Mouse (Mus musculus) embryonic facial prominence, embryonic 13.5 days (tissue): ENCODE data around the gene Ccdc73. TPM values are rescaled to one million over a fixed set of nuclear protein-coding genes. Genes with fewer than 3 reads are reported as not detected.
A peak's percentile ranks its signal among the peaks of the same experiment; 100 is the strongest.
"Not testable (repeated sequence)": the region's sequence is repeated elsewhere in the genome, so short reads cannot be mapped to it uniquely, and the experiment has no call there.

Source experiments
- ATAC-seq: fragments of 200-750 bp; cut with Nextera tagmentation; 2 replicates; pipeline ENCODE4 v1.8.0; 2017; ENCODE audit warnings: low read depth; ENCODE audit not compliant: insufficient number of reproducible peaks, insufficient read depth, low FRiP score, low TSS enrichment
- H3K27ac ChIP-seq: fragments of 300-500 bp; sonication (generic); 2 replicates; pipeline ENCODE4 v1.5.1; 2015; ENCODE audit warnings: moderate library complexity, mild to moderate bottlenecking, inconsistent platforms
- H3K27me3 ChIP-seq: fragments of 300-500 bp; sonication (generic); 2 replicates; pipeline ENCODE4 v1.6.1; 2015; ENCODE audit warnings: mild to moderate bottlenecking, inconsistent platforms
- H3K36me3 ChIP-seq: fragments of 300-500 bp; sonication (generic); 2 replicates; pipeline ENCODE4 v1.6.1; 2015; ENCODE audit warnings: mild to moderate bottlenecking, inconsistent platforms
- H3K4me1 ChIP-seq: fragments of 300-500 bp; sonication (generic); 2 replicates; pipeline ENCODE4 v1.6.1; 2015; ENCODE audit warnings: inconsistent platforms
- H3K4me2 ChIP-seq: fragments of 300-500 bp; sonication (generic); 2 replicates; pipeline ENCODE4 v1.6.1; 2015; ENCODE audit warnings: moderate library complexity, mild to moderate bottlenecking, inconsistent platforms
- H3K4me3 ChIP-seq: fragments of 300-500 bp; sonication (generic); 2 replicates; pipeline ENCODE4 v1.5.1; 2015; ENCODE audit warnings: mild to moderate bottlenecking, inconsistent platforms
- H3K9ac ChIP-seq: fragments of 300-500 bp; sonication (generic); 2 replicates; pipeline ENCODE4 v1.6.1; 2015; ENCODE audit warnings: mild to moderate bottlenecking, inconsistent platforms
- H3K9me3 ChIP-seq: fragments of 300-500 bp; sonication (generic); 2 replicates; pipeline ENCODE4 v1.6.1; 2016; ENCODE audit warnings: inconsistent platforms
- WGBS: fragments of 180-500 bp; shearing (Covaris S2); methylation state at CpG from one replicate; pipeline ENCODE4 v1.1.7; 2015; ENCODE audit warnings: mixed read lengths; 5-methylcytosine and 5-hydroxymethylcytosine counted together
- polyA plus RNA-seq: library from polyadenylated mRNA; unstranded; fragments of >200 nt; fragmentation: Nextera tagmentation; extraction: Ambion mirVana; gene quantifications from 2 replicates; pipeline ENCODE4 v1.2.1, GENCODE M21; 2015

Ccdc73 gene
- polyA plus RNA-seq, 1 experiment from 2014 or later: 9.5 TPM

DNA sequence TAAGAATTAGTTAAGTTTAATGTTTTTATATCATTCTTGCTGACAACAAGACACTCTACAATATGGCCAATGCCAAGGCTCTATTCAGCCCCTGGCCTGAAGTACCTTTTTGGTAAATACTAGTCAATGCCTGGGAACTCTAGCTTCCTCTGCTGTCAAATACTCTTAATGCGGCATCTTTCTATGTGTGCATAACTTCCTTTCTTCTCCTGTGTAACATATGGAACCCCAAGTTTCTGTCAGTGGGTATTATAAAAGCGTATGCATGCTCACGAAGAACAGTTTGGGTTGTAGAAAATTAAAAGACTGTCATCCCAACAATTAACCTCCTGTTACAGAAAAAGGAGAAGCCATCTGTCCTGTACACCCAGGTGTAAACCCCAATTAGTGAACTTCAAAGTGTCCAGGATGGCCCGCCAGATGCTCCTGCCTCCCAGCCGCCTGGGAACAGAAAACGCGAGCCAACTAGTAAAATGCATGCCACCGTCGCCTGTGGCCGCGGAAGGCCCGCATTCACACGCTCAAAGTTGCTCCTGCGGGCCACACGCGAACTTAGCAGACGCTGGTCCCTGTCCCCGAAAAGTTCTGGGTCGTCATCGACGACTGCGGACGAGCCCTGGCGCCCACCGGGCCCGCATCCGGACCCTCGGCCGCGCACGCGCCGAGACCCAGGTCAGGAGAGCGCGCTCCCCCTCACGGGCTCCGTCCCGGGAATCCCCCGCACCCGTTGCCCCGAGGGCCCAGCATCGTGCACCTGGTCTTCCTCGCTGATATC, 148.8 kb downstream of the Ccdc73 start:
- H3K4me3 ChIP-seq: peak overlapping the region; percentile 95
- ATAC-seq: peak; percentile 73
- peaks cover 22% of the 10 kb centered on the region for H3K36me3 ChIP-seq
- peaks cover 10% of the 10 kb centered on the region for H3K4me1 ChIP-seq
- 1% methylated on average over 42 of the region's 43 CpGs for WGBS
- no peaks in the 10 kb centered on the region for H3K9me3 ChIP-seq
- peak overlapping the region; percentile 63 for H3K27ac ChIP-seq
- H3K9ac ChIP-seq: peak overlapping the region; percentile 96
- H3K27me3 ChIP-seq: no peaks in the 10 kb centered on the region
- peak overlapping the region; percentile 82 for H3K4me2 ChIP-seq

DNA sequence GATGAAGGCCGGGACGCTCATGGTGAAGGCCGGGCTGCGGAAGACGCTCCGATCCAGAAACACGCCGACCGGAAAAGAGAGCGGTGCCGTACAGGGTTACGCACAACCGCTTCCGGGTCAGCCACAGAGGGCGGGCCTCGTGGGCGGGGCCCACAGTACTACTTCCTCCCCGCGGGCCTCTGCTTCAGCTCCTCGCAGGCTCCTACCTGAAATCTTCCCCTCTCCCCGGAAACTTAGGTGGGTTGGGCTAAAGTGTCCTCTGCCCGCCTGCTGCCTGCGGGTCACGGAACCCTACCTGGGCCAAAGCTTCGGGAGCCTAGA, 149.3 kb downstream of the Ccdc73 start, which contains the start of gene Eif3m:
Eif3m (minus strand) TSS at position 114 of the 321 bp plus-strand sequence.
- Histone ChIP-seq H3K9ac (peak within 1 kb of the TSS; percentile 96), H3K4me1 (peaks cover 10% of the 10 kb centered on the region), H3K9me3 (no peaks in the 10 kb centered on the region), H3K36me3 (peaks cover 18% of the 10 kb centered on the region), H3K27ac (peak within 1 kb of the TSS; percentile 63), H3K27me3 (no peaks in the 10 kb centered on the region), H3K4me3 (peak within 1 kb of the TSS; percentile 95), H3K4me2 (peak within 1 kb of the TSS; percentile 82)
- peak; percentile 99 for ATAC-seq
- WGBS: 0% methylated on average over 24 of the region's 25 CpGs

DNA sequence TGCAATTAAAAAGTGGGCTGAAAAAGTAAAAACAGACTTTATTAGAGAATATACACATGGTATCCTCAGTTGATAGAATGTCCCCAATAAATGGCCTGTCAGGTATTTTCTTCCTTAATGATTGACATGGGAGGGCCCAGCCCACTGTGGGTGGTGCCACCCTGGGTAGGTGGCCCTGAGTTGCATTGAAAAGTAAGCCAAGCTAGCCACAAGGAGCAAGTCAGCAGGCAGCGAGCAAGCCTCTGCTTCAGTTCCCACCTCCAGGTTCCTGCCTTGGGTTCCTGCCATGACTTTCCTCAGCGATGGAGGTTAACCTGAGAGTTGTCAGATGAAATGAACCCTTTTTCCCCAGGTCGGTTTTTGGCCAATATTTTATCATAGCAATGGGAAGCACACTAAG, 150.2 kb downstream of the Ccdc73 start:
- Histone ChIP-seq H3K9ac (no peak overlapping the region), H3K4me2 (peak overlapping the region; percentile 82), H3K27me3 (no peaks in the 10 kb centered on the region), H3K4me1 (peaks cover 10% of the 10 kb centered on the region), H3K4me3 (peak overlapping the region; percentile 95; the same call in 1 of the 2 replicates), H3K9me3 (no peaks in the 10 kb centered on the region), H3K36me3 (peaks cover 9% of the 10 kb centered on the region), H3K27ac (no peak overlapping the region)
- ATAC-seq: no peak
- WGBS: 84% methylated on average over 3 of the region's 3 CpGs

GRCm38 (mm10) chr2:105019457-105019856, 151.9 kb downstream of the Ccdc73 start:
- no peak overlapping the region for H3K4me2 ChIP-seq
- 78% methylated on average over 1 of the region's 1 CpGs for WGBS
- H3K36me3 ChIP-seq: no peaks in the 10 kb centered on the region
- H3K4me1 ChIP-seq: peaks cover 10% of the 10 kb centered on the region
- H3K27me3 ChIP-seq: no peaks in the 10 kb centered on the region
- ATAC-seq: no peak
- H3K9me3 ChIP-seq: no peaks in the 10 kb centered on the region
- H3K9ac ChIP-seq: no peak overlapping the region
- no peak overlapping the region for H3K4me3 ChIP-seq
- no peak overlapping the region for H3K27ac ChIP-seq

DNA sequence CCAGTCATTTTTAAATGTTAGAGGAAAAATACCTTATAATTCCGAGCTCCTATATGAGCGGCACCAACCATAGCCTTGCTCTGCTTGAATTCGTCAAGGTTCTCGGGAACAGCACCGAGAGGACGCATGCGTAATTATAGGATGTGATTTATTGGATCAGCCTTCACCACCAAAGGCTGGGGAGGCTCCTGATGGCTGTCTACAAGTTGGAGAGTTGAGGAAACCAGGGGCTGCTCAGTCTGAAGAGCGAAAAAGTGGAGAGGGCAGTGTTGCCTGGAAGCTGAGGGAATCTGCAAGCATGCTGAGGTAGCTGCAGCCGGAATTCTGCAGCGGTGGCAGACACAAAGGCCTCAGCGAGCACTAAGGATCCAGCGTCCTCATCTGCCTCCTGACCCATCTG, 153.7 kb downstream of the Ccdc73 start:
- no peak for ATAC-seq
- Histone ChIP-seq H3K36me3 (no peaks in the 10 kb centered on the region), H3K9me3 (no peaks in the 10 kb centered on the region), H3K4me3 (no peak overlapping the region), H3K9ac (no peak overlapping the region), H3K27me3 (no peaks in the 10 kb centered on the region), H3K4me2 (no peak overlapping the region), H3K27ac (no peak overlapping the region), H3K4me1 (peaks cover 6% of the 10 kb centered on the region; the same call in 1 of the 2 replicates)
- 82% methylated on average over 12 of the region's 12 CpGs for WGBS

GRCm38 (mm10) chr2:105021836-105022235, 154.2 kb downstream of the Ccdc73 start:
- Histone ChIP-seq H3K4me3 (no peak overlapping the region), H3K9me3 (no peaks in the 10 kb centered on the region), H3K27ac (no peak overlapping the region), H3K27me3 (no peaks in the 10 kb centered on the region), H3K36me3 (no peaks in the 10 kb centered on the region), H3K4me2 (no peak overlapping the region), H3K9ac (no peak overlapping the region), H3K4me1 (peaks cover 6% of the 10 kb centered on the region; the same call in 1 of the 2 replicates)
- WGBS: 92% methylated on average over 2 of the region's 2 CpGs
- ATAC-seq: no peak

DNA sequence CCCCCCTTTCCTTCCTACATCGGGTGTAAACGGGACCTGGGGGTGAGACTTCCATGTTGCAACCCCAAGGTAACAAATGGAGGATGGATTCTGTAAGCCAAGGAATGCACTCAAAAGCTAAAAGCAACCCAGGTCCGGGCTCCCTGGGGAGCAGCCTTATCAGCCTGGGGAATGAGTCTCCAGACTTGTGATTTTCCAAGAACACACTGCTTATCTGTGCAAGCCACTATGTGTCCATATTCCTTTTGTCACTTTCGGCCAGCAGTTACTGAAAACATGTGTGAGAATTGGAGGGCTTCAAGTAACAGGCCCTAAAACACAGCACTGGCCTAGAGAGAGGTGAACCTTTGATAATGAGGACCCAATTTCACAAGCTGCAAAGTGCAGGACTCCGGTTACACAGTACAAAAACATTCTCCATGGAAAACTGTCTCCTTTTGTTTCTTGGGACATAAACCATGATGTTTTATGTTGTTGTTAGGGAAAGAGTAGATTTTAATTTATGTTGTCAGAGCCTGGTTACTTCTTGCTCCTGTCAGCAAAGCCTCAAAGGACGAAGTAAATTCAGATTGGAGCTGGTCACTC, 155.5 kb downstream of the Ccdc73 start:
- no peak overlapping the region for H3K4me2 ChIP-seq
- H3K9me3 ChIP-seq: no peaks in the 10 kb centered on the region
- 74% methylated on average over 6 of the region's 6 CpGs for WGBS
- no peak for ATAC-seq
- H3K4me3 ChIP-seq: no peak overlapping the region
- no peaks in the 10 kb centered on the region for H3K27me3 ChIP-seq
- H3K36me3 ChIP-seq: no peaks in the 10 kb centered on the region
- H3K4me1 ChIP-seq: no peaks in the 10 kb centered on the region
- no peak overlapping the region for H3K27ac ChIP-seq
- H3K9ac ChIP-seq: no peak overlapping the region

DNA sequence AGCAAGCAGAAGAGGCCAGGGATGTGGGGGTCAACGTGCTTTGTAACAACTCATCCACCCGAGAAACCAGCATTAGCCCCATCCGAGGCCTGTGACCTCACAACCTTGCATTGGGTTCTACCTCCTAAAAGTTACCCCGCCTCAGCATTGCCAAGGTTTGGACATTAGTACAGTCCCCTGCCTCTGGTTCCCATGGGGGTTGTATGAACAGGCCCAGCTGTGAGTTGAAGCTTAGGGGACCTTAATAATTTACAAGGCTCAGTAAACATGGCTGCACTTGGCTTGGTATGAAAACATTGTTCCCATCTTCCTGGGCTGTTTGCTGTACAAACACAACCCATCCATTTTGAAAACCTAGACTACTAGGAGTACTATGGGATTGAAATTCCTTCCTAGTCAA, 156.2 kb downstream of the Ccdc73 start:
- ATAC-seq: no peak
- Histone ChIP-seq H3K4me2 (no peak overlapping the region), H3K9me3 (no peaks in the 10 kb centered on the region), H3K27me3 (no peaks in the 10 kb centered on the region), H3K9ac (no peak overlapping the region), H3K27ac (no peak overlapping the region), H3K4me3 (no peak overlapping the region), H3K36me3 (no peaks in the 10 kb centered on the region), H3K4me1 (no peaks in the 10 kb centered on the region)
- 82% methylated on average over 4 of the region's 4 CpGs for WGBS

GRCm38 (mm10) chr2:105025610-105026009, 158.0 kb downstream of the Ccdc73 start:
- not testable (repeated sequence) for H3K4me1 ChIP-seq, H3K27ac ChIP-seq, H3K9ac ChIP-seq, H3K4me2 ChIP-seq, H3K9me3 ChIP-seq, ATAC-seq, H3K36me3 ChIP-seq, H3K4me3 ChIP-seq, H3K27me3 ChIP-seq
- WGBS: 73% methylated on average over 12 of the region's 12 CpGs

- no peak for ATAC-seq
- no peaks in the 10 kb centered on the region for H3K27me3 ChIP-seq
- no peak overlapping the region for H3K27ac ChIP-seq
- no peak overlapping the region for H3K4me3 ChIP-seq
- no peak overlapping the region for H3K4me2 ChIP-seq
- WGBS: 85% methylated on average over 22 of the region's 22 CpGs
- H3K36me3 ChIP-seq: no peaks in the 10 kb centered on the region
- H3K9me3 ChIP-seq: no peaks in the 10 kb centered on the region
- H3K9ac ChIP-seq: no peak overlapping the region
- H3K4me1 ChIP-seq: no peaks in the 10 kb centered on the region
These were observed 159.5 kb downstream of the Ccdc73 start for GRCm38 (mm10) chr2:105026950-105027695.

DNA sequence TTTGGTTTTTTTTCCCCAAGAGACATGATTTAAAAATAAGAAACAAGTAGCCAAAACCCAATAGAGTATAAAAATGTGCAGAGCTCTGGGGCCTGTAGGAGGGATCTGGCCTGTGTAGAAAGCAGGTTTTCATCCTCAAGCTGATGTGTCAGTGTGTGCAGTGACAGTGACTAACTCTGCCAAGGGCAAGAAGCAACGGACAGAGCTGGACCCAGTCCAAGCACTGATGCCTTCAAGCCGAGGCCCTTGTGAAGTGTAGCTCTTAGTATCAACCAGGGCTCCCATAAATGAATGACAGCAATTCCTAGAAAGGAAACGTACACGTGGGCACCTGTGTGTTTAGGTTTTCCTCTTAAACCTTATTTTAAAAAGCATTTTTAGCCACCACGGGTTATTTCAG, 161.2 kb downstream of the Ccdc73 start:
- H3K9me3 ChIP-seq: no peaks in the 10 kb centered on the region
- H3K4me3 ChIP-seq: no peak overlapping the region
- H3K27ac ChIP-seq: no peak overlapping the region
- ATAC-seq: no peak
- H3K9ac ChIP-seq: no peak overlapping the region
- no peak overlapping the region for H3K4me2 ChIP-seq
- no peaks in the 10 kb centered on the region for H3K27me3 ChIP-seq
- no peaks in the 10 kb centered on the region for H3K36me3 ChIP-seq
- no peaks in the 10 kb centered on the region for H3K4me1 ChIP-seq
- WGBS: 72% methylated on average over 5 of the region's 5 CpGs

DNA sequence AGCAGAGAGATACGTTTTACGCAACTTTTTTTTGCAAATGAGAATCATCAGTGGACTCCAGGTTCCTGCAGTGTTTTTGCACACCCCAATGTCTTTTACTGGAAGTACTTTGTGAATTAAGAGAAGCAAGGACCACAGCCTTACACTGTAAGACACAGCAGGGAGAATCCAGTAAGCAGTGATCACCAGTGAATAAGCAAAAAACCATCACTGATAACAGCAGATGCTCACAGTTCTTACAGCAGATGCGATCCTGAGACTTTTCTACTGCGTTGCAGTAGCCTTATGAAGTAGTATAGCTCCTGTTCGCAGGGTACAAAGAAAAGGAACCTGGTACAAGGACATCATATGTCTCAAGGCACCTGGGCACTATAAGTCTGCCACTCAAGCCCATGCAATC, 162.9 kb downstream of the Ccdc73 start:
- no peak overlapping the region for H3K4me3 ChIP-seq
- H3K4me1 ChIP-seq: no peaks in the 10 kb centered on the region
- H3K9me3 ChIP-seq: no peaks in the 10 kb centered on the region
- H3K36me3 ChIP-seq: no peaks in the 10 kb centered on the region
- no peak for ATAC-seq
- H3K9ac ChIP-seq: no peak overlapping the region
- 90% methylated on average over 5 of the region's 5 CpGs for WGBS
- H3K27ac ChIP-seq: no peak overlapping the region
- H3K4me2 ChIP-seq: no peak overlapping the region
- H3K27me3 ChIP-seq: no peaks in the 10 kb centered on the region
